Mouse (Mus musculus): ENCODE results near the gene Ubxn7. TPM values are rescaled to one million over a fixed set of nuclear protein-coding genes. Genes with fewer than 3 reads are reported as not detected.

The Ubxn7 gene
- polyA plus RNA-seq, 1 experiment from 2014 or later, result 25.2 TPM

DNA sequence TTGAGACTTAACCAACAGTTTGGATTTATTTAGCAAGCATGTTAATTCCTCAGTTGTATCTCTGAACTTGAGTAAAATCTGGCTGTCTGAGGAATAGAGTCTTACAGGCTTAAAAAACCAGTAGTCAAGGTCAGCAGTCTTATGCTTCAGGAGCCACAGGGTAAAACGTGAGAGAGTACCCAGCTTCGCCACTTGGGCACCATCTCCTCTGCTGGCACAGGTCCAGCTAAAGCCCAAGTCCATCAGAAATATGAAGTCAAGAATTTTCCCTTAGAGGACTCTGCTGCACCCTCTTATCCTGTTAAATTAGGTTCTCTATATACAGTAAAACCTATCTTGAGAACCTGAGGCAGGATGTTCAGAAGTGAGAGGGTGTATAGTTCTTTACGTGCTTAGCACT, 54.8 kb downstream of the Ubxn7 start:
- H3K27ac ChIP-seq, result no peak overlapping the region
- no peak overlapping the region for H3K4me3 ChIP-seq
- H3K9ac ChIP-seq, result no peak overlapping the region
- no peaks in the 10 kb centered on the region for H3K9me3 ChIP-seq
- H3K36me3 ChIP-seq, result peaks cover 56% of the 10 kb centered on the region
- 88% methylated on average over 3 of the region's 3 CpGs for WGBS
- no peaks in the 10 kb centered on the region for H3K27me3 ChIP-seq
- no peak overlapping the region for H3K4me2 ChIP-seq
- ATAC-seq (ENCODE audit: insufficient number of reproducible peaks, low FRiP score, low TSS enrichment, low read depth), result no peak
- no peaks in the 10 kb centered on the region for H3K4me1 ChIP-seq

DNA sequence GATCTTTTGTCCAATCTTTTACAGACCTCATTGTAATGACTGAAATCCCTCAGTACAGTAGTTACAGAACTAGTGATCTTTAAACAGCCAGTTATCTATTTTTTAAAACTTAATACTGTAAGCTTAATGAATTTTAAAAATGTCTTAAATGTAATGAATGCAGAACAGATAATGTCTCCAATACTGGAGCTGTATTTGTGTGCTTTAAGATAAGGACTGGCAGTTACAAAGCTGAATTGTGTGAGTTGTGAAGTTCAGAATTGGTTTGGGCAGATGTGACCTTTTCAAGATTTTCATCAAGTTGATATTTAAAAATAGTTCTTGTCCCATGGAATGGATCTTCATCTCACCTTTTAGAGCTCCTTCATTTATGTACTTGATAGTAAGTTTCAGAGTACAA, 57.0 kb downstream of the Ubxn7 start:
- Histone ChIP-seq H3K4me2 (no peak overlapping the region), H3K9ac (no peak overlapping the region), H3K27ac (no peak overlapping the region), H3K36me3 (peaks cover 41% of the 10 kb centered on the region), H3K4me3 (no peak overlapping the region), H3K27me3 (no peaks in the 10 kb centered on the region), H3K9me3 (no peaks in the 10 kb centered on the region), H3K4me1 (no peaks in the 10 kb centered on the region)
- no peak for ATAC-seq (ENCODE audit: insufficient number of reproducible peaks, low FRiP score, low TSS enrichment, low read depth)

DNA sequence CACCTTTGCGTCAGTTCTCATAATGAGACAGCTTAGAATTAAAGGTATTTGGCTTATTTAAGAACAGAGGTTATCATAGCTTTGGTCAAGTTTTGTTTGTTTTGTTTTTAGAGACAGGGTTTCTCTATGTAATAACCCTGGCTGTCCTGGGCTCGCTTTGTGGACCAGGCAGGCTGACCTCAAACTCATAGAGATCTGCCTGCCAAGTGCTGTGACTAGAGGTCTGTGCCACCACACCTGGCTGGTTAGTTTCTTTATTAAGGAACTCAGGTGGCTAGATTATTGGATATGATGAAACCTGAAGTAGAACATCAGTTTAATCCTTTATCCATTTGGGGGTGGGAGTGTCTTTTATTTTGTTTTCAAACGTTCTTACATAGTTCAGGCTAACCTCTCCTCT, 57.8 kb downstream of the Ubxn7 start:
- no peaks in the 10 kb centered on the region for H3K9me3 ChIP-seq
- H3K27me3 ChIP-seq, result no peaks in the 10 kb centered on the region
- WGBS, result 86% methylated on average over 3 of the region's 3 CpGs
- ATAC-seq (ENCODE audit: insufficient number of reproducible peaks, low FRiP score, low TSS enrichment, low read depth), result no peak
- H3K4me1 ChIP-seq, result no peaks in the 10 kb centered on the region
- no peak overlapping the region for H3K27ac ChIP-seq
- H3K36me3 ChIP-seq, result peaks cover 38% of the 10 kb centered on the region
- no peak overlapping the region for H3K4me3 ChIP-seq
- H3K9ac ChIP-seq, result no peak overlapping the region
- H3K4me2 ChIP-seq, result no peak overlapping the region

GRCm38 (mm10) chr16:32390882-32391281, 58.8 kb downstream of the Ubxn7 start:
- Histone ChIP-seq H3K9ac (no peak overlapping the region), H3K9me3 (no peaks in the 10 kb centered on the region), H3K27ac (no peak overlapping the region), H3K27me3 (no peaks in the 10 kb centered on the region), H3K36me3 (peaks cover 32% of the 10 kb centered on the region), H3K4me3 (no peak overlapping the region), H3K4me1 (no peaks in the 10 kb centered on the region), H3K4me2 (no peak overlapping the region)
- 95% methylated on average over 3 of the region's 3 CpGs for whole genome bisulfite sequencing
- no peak for ATAC-seq (ENCODE audit: insufficient number of reproducible peaks, low FRiP score, low TSS enrichment, low read depth)

- WGBS, result 64% methylated on average over 6 of the region's 6 CpGs
- Histone ChIP-seq H3K27me3 (no peaks in the 10 kb centered on the region), H3K9ac (no peak overlapping the region), H3K9me3 (no peaks in the 10 kb centered on the region), H3K36me3 (peaks cover 12% of the 10 kb centered on the region), H3K4me1 (no peaks in the 10 kb centered on the region), H3K27ac (no peak overlapping the region), H3K4me2 (no peak overlapping the region), H3K4me3 (no peak overlapping the region)
- no peak for ATAC-seq (ENCODE audit: insufficient number of reproducible peaks, low FRiP score, low TSS enrichment, low read depth)
Measured at GRCm38 (mm10) chr16:32395679-32396540, 63.9 kb downstream of the Ubxn7 start.

- H3K4me1 ChIP-seq, result no peaks in the 10 kb centered on the region
- peaks cover 9% of the 10 kb centered on the region for H3K36me3 ChIP-seq
- ATAC-seq (ENCODE audit: insufficient number of reproducible peaks, low FRiP score, low TSS enrichment, low read depth), result no peak
- H3K27me3 ChIP-seq, result no peaks in the 10 kb centered on the region
- 56% methylated on average over 3 of the region's 3 CpGs for WGBS
- no peak overlapping the region for H3K27ac ChIP-seq
- no peak overlapping the region for H3K4me2 ChIP-seq
- H3K9ac ChIP-seq, result no peak overlapping the region
- no peaks in the 10 kb centered on the region for H3K9me3 ChIP-seq
- no peak overlapping the region for H3K4me3 ChIP-seq
Measured at GRCm38 (mm10) chr16:32396541-32396835, 64.4 kb downstream of the Ubxn7 start.

DNA sequence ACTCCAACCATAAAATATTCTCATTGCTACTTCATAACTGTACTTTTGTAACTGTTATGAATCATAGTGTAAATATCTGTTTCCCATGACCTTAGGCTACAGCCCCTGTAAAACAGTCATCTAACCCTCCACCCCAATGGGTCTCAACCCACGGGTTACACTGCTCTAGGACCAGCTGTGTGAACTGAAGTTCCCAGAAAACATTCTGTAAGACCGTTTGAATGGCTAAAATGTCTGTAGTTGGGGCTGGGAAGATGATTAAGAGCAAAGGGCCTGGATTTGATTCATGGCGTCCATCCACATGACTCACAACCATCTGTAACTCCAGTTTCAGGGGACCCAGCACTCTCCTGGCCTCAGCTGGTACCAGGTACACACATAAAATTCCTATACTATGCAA, 66.1 kb downstream of the Ubxn7 start:
- Histone ChIP-seq H3K9ac (no peak overlapping the region), H3K4me2 (no peak overlapping the region), H3K9me3 (no peaks in the 10 kb centered on the region), H3K4me3 (no peak overlapping the region), H3K27me3 (no peaks in the 10 kb centered on the region), H3K27ac (no peak overlapping the region), H3K4me1 (no peaks in the 10 kb centered on the region), H3K36me3 (peaks cover 1% of the 10 kb centered on the region)
- no peak for ATAC-seq (ENCODE audit: insufficient number of reproducible peaks, low FRiP score, low TSS enrichment, low read depth)
- 62% methylated on average over 3 of the region's 3 CpGs for WGBS

DNA sequence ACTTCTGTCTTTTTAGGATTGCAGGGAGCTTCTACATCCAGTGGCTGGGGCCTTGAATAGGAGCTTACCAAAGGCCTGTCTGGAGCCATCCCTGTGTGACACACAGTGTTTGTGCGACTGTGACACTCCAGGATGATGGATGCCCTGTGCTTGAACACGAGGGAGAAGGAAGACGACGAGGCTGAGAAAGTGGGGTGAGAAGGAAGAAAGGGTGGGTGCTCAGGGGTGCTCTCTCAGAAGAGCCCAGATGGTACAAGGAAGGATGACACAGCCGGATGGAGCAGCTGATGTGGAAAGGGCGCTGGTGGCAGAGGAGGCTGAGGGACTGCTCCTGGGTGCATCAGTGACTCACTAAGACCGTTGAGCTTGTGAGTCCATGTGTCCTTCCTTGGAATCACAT, 68.2 kb downstream of the Ubxn7 start, which contains the start of gene Tm4sf19:
Tm4sf19 (plus strand) TSS at position 240 of the 400 bp plus-strand sequence.
- Histone ChIP-seq H3K4me1 (no peaks in the 10 kb centered on the region), H3K27me3 (no peaks in the 10 kb centered on the region), H3K4me3 (no peak within 1 kb of the TSS), H3K36me3 (no peaks in the 10 kb centered on the region), H3K9ac (no peak within 1 kb of the TSS), H3K27ac (no peak within 1 kb of the TSS), H3K4me2 (no peak within 1 kb of the TSS), H3K9me3 (no peaks in the 10 kb centered on the region)
- WGBS, result 84% methylated on average over 7 of the region's 7 CpGs
- no peak for ATAC-seq (ENCODE audit: insufficient number of reproducible peaks, low FRiP score, low TSS enrichment, low read depth)

GRCm38 (mm10) chr16:32401335-32401965, 69.4 kb downstream of the Ubxn7 start:
- H3K27ac ChIP-seq, result no peak overlapping the region
- H3K36me3 ChIP-seq, result no peaks in the 10 kb centered on the region
- no peaks in the 10 kb centered on the region for H3K9me3 ChIP-seq
- no peaks in the 10 kb centered on the region for H3K27me3 ChIP-seq
- no peak overlapping the region for H3K4me3 ChIP-seq
- WGBS, result 68% methylated on average over 9 of the region's 9 CpGs
- no peak for ATAC-seq (ENCODE audit: insufficient number of reproducible peaks, low FRiP score, low TSS enrichment, low read depth)
- H3K4me1 ChIP-seq, result no peaks in the 10 kb centered on the region
- H3K4me2 ChIP-seq, result no peak overlapping the region
- H3K9ac ChIP-seq, result no peak overlapping the region

DNA sequence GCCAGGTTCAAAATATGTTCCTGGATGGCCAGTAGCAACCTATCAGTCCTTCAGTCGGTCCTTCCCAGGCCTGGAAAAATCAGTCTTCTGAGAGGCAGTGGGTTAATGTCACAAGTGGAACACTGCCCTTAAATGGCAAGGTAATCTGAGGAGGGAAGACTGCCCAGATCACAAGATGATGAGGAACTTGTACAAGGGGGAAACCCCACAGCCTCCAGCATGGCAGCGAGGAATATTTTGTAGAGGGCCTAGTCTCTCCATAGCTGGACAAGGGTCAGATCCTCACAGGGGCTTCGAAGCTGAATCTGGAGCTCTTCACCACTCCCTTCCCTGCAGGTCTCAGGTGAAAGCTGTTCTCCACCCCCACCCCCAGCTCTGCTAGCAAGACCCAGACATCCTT, 70.8 kb downstream of the Ubxn7 start:
- no peak for ATAC-seq (ENCODE audit: insufficient number of reproducible peaks, low FRiP score, low TSS enrichment, low read depth)
- no peaks in the 10 kb centered on the region for H3K27me3 ChIP-seq
- H3K4me3 ChIP-seq, result no peak overlapping the region
- H3K4me1 ChIP-seq, result no peaks in the 10 kb centered on the region
- H3K27ac ChIP-seq, result no peak overlapping the region
- 81% methylated on average over 3 of the region's 3 CpGs for WGBS
- H3K9me3 ChIP-seq, result no peaks in the 10 kb centered on the region
- no peak overlapping the region for H3K9ac ChIP-seq
- H3K4me2 ChIP-seq, result no peak overlapping the region
- H3K36me3 ChIP-seq, result no peaks in the 10 kb centered on the region

DNA sequence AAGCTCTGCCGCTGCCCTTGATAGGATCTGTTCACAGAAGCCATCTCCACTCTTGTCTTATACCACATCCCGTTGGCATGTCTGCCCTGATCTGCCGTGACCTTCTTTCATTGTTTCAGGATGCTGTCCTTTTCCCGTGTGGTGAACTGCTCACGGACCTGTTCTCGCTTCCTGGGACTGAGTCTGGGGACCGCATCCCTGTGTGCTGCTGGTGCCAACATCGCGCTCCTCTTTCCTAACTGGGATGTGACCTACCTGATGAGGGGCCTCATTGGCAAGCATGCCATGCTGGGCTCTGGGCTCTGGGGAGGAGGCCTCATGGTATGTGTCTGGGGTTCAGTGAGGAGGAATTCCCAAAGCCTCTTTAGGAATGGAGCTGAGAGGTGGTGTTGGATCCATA, 73.7 kb downstream of the Ubxn7 start:
- H3K4me2 ChIP-seq, result no peak overlapping the region
- H3K36me3 ChIP-seq, result no peaks in the 10 kb centered on the region
- H3K4me3 ChIP-seq, result no peak overlapping the region
- H3K27me3 ChIP-seq, result no peaks in the 10 kb centered on the region
- H3K9ac ChIP-seq, result no peak overlapping the region
- 95% methylated on average over 9 of the region's 9 CpGs for WGBS
- no peaks in the 10 kb centered on the region for H3K4me1 ChIP-seq
- H3K27ac ChIP-seq, result no peak overlapping the region
- no peaks in the 10 kb centered on the region for H3K9me3 ChIP-seq
- ATAC-seq (ENCODE audit: insufficient number of reproducible peaks, low FRiP score, low TSS enrichment, low read depth), result no peak

GRCm38 (mm10) chr16:32406671-32407070, 74.6 kb downstream of the Ubxn7 start:
- no peak for ATAC-seq (ENCODE audit: insufficient number of reproducible peaks, low FRiP score, low TSS enrichment, low read depth)
- Histone ChIP-seq H3K9me3 (no peaks in the 10 kb centered on the region), H3K4me2 (no peak overlapping the region), H3K27me3 (no peaks in the 10 kb centered on the region), H3K9ac (no peak overlapping the region), H3K36me3 (no peaks in the 10 kb centered on the region), H3K4me3 (no peak overlapping the region), H3K27ac (no peak overlapping the region), H3K4me1 (no peaks in the 10 kb centered on the region)
- WGBS, result 45% methylated on average over 6 of the region's 6 CpGs

Data from limb, embryonic 15.5 days (tissue).